Mouse (Mus musculus) thymus, postnatal 36 days (tissue): ENCODE results near the gene Uchl5.

Experiments used
- DNase-seq, 2 experiments: peaks; one replicate each; pipeline ENCODE4 v3.0.0; 2022; ENCODE audit warnings: mixed read lengths in 2 of 2

Uchl5 gene

DNA sequence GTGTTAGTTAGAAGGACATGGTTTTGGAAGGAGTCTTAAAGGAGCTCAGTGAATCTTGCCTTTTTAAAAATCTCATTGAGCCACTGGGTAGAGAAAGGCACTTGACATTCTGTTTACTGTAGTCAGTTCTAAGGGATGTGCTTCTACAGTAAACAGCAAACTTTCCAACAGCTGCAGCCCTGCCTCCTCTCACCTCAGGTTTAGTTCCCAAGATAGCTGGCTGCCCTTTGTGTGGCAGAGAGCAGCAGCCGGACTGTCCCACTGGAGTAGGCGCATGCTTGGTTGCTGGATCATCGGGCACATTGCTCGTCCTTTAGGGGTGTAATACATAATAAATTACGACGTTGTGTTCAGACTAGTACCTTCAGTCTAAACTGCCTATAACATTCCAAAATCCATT lies 32.0 kb downstream of the Uchl5 start:
- no peak for DNase-seq

GRCm38 (mm10) chr1:143813676-143814360 lies 36.7 kb downstream of the Uchl5 start:
- peak; percentile 77 to 82 for DNase-seq

DNA sequence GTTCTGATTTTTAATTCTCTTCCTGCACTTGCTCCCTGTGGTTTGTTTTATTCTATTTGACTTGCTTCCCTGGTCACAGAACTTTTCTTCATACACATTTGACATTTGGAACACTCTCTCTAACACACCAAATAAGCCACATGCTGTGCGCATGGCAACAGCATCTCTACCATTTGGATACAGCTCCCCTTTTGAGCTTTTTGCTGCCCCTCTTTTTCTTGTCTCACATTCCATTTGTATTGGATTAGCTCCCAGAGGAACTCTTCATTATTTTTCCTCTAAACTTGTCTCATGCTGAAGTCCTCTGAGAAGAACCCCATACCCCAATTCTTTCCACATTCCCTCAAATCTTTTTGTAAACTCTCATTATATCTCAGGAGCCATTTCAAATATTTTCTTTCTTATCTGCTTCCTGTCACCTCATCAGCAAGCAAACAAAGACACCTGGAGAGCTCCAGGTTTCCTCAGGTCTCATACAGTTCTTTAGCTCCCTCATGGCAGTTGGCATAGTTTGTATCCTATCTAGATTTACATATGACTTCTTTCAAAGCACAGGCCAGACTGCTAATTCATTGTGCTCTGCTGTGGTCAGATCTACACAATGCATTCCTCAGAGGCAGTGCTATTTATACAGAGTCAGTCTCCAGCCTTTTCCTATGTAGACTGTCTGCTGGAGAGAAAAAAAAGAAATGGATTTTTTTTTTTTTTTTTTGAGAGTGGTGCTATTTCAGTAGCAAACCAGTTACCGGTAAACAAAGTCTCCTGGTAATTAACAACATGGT lies 43.2 kb downstream of the Uchl5 start:
- no peak for DNase-seq

DNA sequence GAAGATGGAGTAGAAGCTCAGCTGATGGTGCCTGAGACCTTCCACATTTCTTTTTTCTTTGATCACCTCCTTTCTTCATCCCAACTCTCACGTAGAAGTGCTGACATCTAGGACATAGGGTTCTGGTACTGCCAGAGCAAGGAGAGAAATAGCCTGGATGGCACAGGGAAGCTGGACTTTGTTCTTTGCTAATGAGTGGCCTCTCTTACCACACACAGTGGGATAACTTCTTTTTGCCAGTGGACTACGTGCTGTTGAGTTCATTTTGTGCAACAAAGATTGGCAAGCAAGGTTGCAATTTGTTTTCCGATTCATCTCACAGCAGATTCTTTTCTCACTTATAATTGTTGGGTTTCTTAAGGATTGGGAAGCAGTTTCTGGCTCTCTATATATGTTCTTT lies 45.6 kb downstream of the Uchl5 start:
- DNase-seq = no peak

DNA sequence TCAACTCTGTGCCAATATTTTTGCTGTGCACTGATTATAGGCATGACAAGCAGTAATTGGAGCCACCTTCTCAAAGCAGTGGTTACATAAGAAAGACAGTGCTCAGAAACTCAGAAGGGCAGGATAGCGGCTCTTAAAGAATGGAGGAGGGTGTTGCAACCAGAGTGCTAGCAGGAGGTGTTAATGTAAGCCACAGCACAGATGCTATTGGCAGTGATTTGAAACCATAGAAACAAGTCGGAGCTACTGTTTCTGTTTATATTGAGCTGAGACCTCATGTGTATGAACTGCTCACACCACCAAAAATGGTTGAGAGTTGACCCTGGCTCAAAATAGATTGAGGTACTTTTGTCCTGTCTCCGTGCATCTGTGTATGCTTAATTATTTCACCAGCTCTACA lies 53.6 kb downstream of the Uchl5 start:
- DNase-seq = no peak

GRCm38 (mm10) chr1:143836363-143837182 lies 59.5 kb downstream of the Uchl5 start:
- no peak for DNase-seq

- DNase-seq = no peak
Measured at GRCm38 (mm10) chr1:143837681-143838080, 60.6 kb downstream of the Uchl5 start.

DNA sequence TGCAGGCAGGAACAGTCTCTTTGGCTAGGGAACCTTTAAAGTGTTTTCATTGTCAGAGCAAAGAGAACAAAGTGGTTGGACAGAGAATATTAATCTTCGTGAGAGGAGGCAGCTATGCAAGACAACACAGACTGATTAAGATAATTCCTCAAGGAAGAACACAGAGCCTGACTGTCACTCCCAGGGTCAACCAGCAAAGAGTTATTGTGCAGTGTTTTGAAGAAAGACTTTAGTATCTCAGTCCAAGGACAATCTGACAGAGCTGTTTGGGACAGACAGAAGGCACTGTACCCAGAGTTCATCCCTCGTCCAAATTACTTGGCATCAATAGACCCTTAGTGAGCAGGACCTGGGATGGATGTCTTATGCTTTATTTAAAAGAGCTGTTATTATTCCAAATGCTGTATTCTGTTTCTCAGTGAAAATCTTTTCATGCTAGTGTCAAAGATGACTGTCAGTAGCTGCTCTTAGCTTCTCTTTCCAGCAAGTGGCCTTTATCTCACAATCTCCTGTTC lies 61.9 kb downstream of the Uchl5 start:
- DNase-seq = no peak

GRCm38 (mm10) chr1:143852329-143852728 lies 75.3 kb downstream of the Uchl5 start:
- no peak for DNase-seq

- DNase-seq = no peak
Measured at GRCm38 (mm10) chr1:143852779-143853358, 75.8 kb downstream of the Uchl5 start.

DNA sequence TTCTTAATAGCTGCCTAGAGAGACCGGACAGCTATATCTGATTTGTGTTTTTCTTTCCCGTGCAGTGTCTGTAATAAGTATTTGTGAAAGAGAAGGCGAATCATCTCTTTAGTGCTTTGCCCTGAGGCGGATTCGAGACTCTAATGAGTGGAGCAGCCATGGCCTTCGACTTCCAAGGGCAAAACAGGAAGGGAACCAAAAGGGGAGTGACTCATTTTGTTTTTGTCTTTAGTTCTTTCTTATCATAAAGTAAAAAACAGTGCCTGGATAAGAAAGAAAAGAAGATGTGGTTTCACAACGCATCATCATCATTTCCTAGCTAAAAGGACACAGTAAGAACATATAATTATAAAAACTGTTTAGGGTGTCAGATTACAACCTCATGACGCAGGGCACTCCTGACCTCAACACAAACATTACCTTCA lies 76.6 kb downstream of the Uchl5 start:
- DNase-seq = no peak

DNA sequence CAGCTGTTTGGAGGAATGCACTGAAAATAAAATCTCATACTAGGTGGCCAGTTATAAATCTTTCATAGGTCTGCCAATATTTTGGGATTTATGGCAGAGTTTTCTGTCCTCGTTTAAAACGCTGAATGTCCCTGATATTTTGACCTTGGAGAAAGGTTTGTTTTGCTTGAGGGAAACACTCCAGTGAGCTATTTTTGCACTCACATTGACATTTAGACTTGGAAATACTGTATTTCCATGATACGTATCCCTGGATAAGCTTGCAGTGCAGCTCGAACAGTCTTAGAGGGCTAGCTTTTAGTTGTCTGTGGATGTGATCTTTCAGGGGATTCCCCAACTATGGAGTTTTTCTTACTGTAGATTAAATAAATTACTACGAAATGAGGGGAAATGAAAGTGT lies 78.6 kb downstream of the Uchl5 start:
- no peak for DNase-seq
